Mouse (Mus musculus): Measurements from ENCODE around the gene Kif6.

- TF ChIP-seq CTCF (IDR thresholded peaks at IDR 0.05; ENCODE audit: low read depth, low read length) (no peak), TAL1 (conservative IDR thresholded peaks at IDR 0.05; ENCODE audit: low read depth, low read length) (no peak), GATA2 (IDR thresholded peaks at IDR 0.05; ENCODE audit: borderline replicate concordance, low read depth, low read length) (no peak), GATA1 (IDR thresholded peaks at IDR 0.05; ENCODE audit: borderline replicate concordance, low read length) (no peak)
These were observed 312.7 kb downstream of the Kif6 start for GRCm38 (mm10) chr17:49927611-49928010.
